Mouse (Mus musculus) kidney, embryonic 16.5 days (tissue): ENCODE measurements at regions not wholly inside any gene's neighbourhood (a gene's known extent, or its start where the extent isn't known, plus 50 kb on each side); places are given as distances from the start of the nearest gene placed in this dataset.

ENCODE experiments used
- ATAC-seq: fragments of 200-750 bp; cut with Nextera tagmentation; 2 replicates; pipeline ENCODE4 v1.8.0; 2017; ENCODE audit warnings: moderate TSS enrichment; ENCODE audit not compliant: low FRiP score, low TSS enrichment
- H3K27ac ChIP-seq: fragments of 300-500 bp; sonication (generic); 2 replicates; pipeline ENCODE4 v1.5.1; 2014; ENCODE audit warnings: low read length
- H3K27me3 ChIP-seq: fragments of 300-500 bp; sonication (generic); 2 replicates; pipeline ENCODE4 v1.6.1; 2014; ENCODE audit warnings: low read length, control low read depth, mixed read lengths; ENCODE audit not compliant: insufficient read depth
- H3K36me3 ChIP-seq: fragments of 300-500 bp; sonication (generic); 2 replicates; pipeline ENCODE4 v1.6.1; 2014; ENCODE audit warnings: low read length, control low read depth, mixed read lengths; ENCODE audit not compliant: insufficient read depth
- H3K4me1 ChIP-seq: fragments of 300-500 bp; sonication (generic); 2 replicates; pipeline ENCODE4 v1.6.1; 2014; ENCODE audit warnings: low read length, control low read depth, mixed read lengths; ENCODE audit not compliant: insufficient read depth
- H3K4me2 ChIP-seq: fragments of 300-500 bp; sonication (generic); replicated peaks from 2 replicates; pipeline ENCODE4 v1.6.1; 2014; ENCODE audit warnings: low read depth, low read length
- H3K4me3 ChIP-seq: fragments of 300-500 bp; sonication (generic); 2 replicates; pipeline ENCODE4 v1.5.1; 2014; ENCODE audit warnings: mild to moderate bottlenecking, low read length
- H3K9ac ChIP-seq: fragments of 300-500 bp; sonication (generic); replicated peaks from 2 replicates; pipeline ENCODE4 v1.6.1; 2014; ENCODE audit warnings: low read length
- H3K9me3 ChIP-seq: fragments of 300-500 bp; sonication (generic); 2 replicates; pipeline ENCODE4 v1.6.1; 2016; ENCODE audit warnings: low read length, control low read depth
- WGBS: fragments of 180-500 bp; shearing (Covaris S2); extraction: QIAGEN DNeasy Blood & Tissue Kit; methylation state at CpG from one replicate; pipeline ENCODE4 v1.1.7; 2014; 5-methylcytosine and 5-hydroxymethylcytosine counted together

DNA sequence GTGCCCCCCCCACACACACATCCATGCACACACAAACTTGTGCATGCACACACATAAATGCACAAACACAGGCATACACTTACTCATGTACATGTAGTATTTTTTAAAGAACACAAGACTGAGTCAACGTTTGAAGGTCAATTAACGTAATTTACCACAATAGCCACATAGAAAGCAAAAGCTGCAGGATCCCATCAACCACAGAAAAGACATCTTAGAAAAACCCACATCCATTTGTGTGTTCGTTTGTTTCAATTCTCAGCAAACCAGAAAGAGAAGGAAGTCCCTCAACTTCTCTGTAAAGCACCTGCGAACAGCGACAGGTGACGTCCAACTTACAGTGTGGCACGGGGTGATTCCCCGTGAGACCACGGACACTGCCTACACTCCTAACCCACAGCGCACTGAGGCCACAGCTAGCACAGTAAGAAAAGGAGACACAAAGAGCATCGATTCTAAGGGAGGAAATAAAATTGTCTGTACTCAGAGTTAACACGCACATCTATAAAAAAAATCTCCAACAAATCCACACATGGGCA lies 53.8 kb downstream of the Dio3 start:
- ATAC-seq = no peak
- Histone ChIP-seq H3K27me3 (no peaks in the 10 kb centered on the region), H3K27ac (no peak overlapping the region), H3K4me1 (no peaks in the 10 kb centered on the region), H3K4me3 (no peak overlapping the region), H3K4me2 (no peak overlapping the region), H3K9me3 (peaks cover 7% of the 10 kb centered on the region; the same call in 1 of the 2 replicates), H3K9ac (no peak overlapping the region), H3K36me3 (no peaks in the 10 kb centered on the region)
- WGBS = 90% methylated on average over 12 of the region's 12 CpGs

DNA sequence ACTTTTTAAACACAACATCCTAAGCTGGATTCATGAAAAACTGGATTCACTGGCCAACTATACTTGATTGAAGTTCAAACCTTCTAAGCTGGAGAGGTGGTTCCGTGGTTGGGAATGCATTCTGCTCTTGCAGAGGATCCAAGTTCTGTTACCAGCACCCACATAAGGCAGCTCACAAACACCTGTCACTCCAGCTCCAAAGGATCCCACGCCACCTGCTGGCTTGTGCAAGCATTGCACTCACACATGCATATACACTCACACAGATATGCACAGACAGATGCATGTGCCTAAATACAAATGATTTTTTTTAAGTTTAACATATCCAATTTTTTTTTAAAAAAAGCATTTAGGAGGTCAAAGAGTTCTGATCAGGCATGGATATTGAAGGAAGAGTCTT lies 55.7 kb downstream of the Dio3 start:
- no peak overlapping the region for H3K4me3 ChIP-seq

DNA sequence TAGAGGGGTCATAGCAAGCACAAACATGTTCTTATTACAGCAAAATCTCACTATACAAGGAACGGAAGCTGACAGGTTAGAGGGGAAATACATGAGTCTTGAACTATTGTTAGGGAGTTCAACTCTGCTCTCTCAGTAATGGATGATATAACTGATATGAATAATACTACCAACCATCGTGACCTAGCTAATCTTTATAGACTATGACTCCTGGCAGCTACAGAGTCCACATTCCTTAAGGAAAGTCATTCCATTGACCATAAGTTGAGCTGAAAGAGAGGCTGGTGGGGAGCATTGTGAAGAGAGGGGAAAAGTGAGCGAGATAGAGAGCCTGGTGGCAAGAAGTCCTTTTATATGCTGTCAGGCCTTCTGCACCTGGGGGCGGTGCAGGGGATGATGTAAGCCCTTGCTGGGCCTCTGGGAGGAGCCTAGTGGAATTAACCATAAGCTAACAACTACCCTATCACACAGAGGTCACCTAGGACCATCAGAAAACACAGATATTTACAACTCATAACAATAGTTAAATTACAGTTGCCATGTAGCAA lies 65.5 kb downstream of the Dio3 start:
- no peak overlapping the region for H3K27ac ChIP-seq
- no peaks in the 10 kb centered on the region for H3K36me3 ChIP-seq
- ATAC-seq = no peak
- H3K9me3 ChIP-seq = no peaks in the 10 kb centered on the region
- H3K4me1 ChIP-seq = no peaks in the 10 kb centered on the region
- WGBS = 74% methylated on average over 4 of the region's 4 CpGs
- no peak overlapping the region for H3K9ac ChIP-seq
- no peak overlapping the region for H3K4me3 ChIP-seq
- H3K27me3 ChIP-seq = no peaks in the 10 kb centered on the region
- no peak overlapping the region for H3K4me2 ChIP-seq

More for the DNA sequence above, 55.7 kb downstream of the Dio3 start:
- no peaks in the 10 kb centered on the region for H3K27me3 ChIP-seq
- H3K36me3 ChIP-seq = no peaks in the 10 kb centered on the region
- no peaks in the 10 kb centered on the region for H3K4me1 ChIP-seq
- WGBS = 68% methylated on average over 2 of the region's 2 CpGs
- H3K9ac ChIP-seq = no peak overlapping the region
- no peak for ATAC-seq
- H3K4me2 ChIP-seq = no peak overlapping the region
- H3K27ac ChIP-seq = no peak overlapping the region
- peaks cover 7% of the 10 kb centered on the region; the same call in 1 of the 2 replicates for H3K9me3 ChIP-seq

DNA sequence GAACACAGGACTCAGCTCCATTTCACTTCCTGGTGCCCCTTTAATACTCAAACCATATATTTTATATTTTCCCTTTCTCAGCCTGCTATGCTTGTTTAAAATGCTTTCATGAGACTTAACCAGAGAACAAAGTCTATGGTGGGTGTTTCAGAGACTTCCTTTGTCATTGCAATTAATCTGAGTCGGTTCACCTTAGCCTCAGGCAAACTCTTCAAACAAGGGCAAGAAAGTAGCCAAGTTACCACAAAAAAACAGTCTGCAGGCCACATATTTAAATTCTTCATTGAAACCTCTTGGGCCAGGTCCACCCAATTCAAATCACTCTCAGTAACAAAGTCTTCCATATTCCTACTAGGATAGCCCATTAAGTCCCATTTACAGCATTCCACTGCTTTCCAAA lies 70.8 kb downstream of the Dio3 start:
- H3K9ac ChIP-seq = no peak overlapping the region
- H3K4me1 ChIP-seq = no peaks in the 10 kb centered on the region
- H3K9me3 ChIP-seq = no peaks in the 10 kb centered on the region
- no peak overlapping the region for H3K27ac ChIP-seq
- no peaks in the 10 kb centered on the region for H3K36me3 ChIP-seq
- H3K27me3 ChIP-seq = no peaks in the 10 kb centered on the region
- H3K4me2 ChIP-seq = no peak overlapping the region
- no peak for ATAC-seq
- H3K4me3 ChIP-seq = no peak overlapping the region
- 70% methylated on average over 1 of the region's 1 CpGs for WGBS

DNA sequence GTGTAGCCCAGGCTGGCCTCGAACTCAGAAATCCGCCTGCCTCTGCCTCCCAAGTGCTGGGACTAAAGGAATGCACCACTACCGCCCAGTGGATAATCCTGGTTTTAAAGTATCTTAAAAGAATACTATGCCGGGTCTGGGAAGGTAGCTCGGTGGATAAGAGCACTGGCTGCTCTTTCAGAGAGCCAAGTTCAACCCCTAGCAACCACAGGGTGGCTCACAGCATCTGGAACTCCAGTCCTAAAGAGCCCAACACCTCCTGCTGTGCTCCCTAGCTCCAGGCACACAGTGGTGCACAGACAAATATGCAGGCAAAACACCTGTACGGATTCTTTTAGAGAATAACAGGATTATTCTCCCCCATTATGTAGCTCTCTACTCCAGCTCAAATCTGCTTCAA lies 77.0 kb downstream of the Dio3 start:
- H3K4me1 ChIP-seq = no peaks in the 10 kb centered on the region
- no peaks in the 10 kb centered on the region for H3K36me3 ChIP-seq
- H3K4me3 ChIP-seq = no peak overlapping the region
- ATAC-seq = no peak
- H3K9ac ChIP-seq = no peak overlapping the region
- 81% methylated on average over 6 of the region's 6 CpGs for WGBS
- H3K9me3 ChIP-seq = no peaks in the 10 kb centered on the region
- H3K27ac ChIP-seq = no peak overlapping the region
- H3K27me3 ChIP-seq = no peaks in the 10 kb centered on the region
- no peak overlapping the region for H3K4me2 ChIP-seq

DNA sequence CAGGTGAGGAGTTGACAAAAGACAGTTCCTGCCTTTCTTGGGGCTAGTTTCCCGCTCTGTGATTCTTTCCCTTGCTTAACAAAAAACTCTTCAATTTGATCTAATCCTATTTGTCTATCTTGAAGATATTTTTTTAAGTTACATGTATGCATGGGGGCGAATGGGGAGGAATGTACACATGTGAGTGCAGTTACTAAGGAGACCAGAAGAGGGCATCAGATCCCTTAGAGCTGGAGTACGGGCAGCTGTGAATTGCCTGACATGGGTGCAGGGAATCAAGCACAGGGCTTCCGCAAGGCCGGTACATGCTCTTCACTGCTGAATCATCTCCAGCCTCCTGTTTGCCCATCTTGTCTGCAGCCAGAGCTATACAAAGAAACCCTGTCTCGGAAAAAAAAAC lies 79.8 kb upstream of the Ppp2r5c start:
- Histone ChIP-seq H3K27ac (no peak overlapping the region), H3K36me3 (no peaks in the 10 kb centered on the region), H3K4me3 (no peak overlapping the region), H3K4me2 (no peak overlapping the region), H3K4me1 (no peaks in the 10 kb centered on the region), H3K9me3 (0 out of 2 replicates have a peak, but pooled peaks cover 3% of the 10 kb centered on the region), H3K9ac (no peak overlapping the region), H3K27me3 (no peaks in the 10 kb centered on the region)
- 95% methylated on average over 6 of the region's 6 CpGs for WGBS
- ATAC-seq = no peak

DNA sequence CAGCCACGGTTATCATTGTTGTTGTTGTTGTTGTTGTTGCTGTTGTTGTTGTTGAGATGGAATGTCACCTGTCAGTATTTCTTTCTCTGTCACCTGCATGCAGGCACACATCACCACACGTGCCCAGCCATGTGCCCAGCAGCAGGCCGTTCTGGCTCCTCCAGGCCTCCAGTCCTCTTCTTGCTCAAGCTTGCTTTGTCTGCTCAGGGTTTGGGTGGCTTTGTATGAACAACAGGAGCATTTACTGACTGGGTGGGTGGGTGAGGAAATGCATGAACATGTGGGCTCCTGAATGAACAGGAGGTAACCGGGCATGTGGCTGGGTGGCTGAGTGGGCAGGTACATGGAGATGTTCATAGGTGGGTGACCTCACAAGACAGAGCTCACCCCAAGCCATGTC lies 79.1 kb upstream of the Ppp2r5c start:
- Histone ChIP-seq H3K4me1 (no peaks in the 10 kb centered on the region), H3K4me3 (no peak overlapping the region), H3K27ac (no peak overlapping the region), H3K9ac (no peak overlapping the region), H3K27me3 (no peaks in the 10 kb centered on the region), H3K9me3 (0 out of 2 replicates have a peak, but pooled peaks cover 3% of the 10 kb centered on the region), H3K4me2 (no peak overlapping the region), H3K36me3 (no peaks in the 10 kb centered on the region)
- no peak for ATAC-seq
- WGBS = 82% methylated on average over 4 of the region's 4 CpGs

DNA sequence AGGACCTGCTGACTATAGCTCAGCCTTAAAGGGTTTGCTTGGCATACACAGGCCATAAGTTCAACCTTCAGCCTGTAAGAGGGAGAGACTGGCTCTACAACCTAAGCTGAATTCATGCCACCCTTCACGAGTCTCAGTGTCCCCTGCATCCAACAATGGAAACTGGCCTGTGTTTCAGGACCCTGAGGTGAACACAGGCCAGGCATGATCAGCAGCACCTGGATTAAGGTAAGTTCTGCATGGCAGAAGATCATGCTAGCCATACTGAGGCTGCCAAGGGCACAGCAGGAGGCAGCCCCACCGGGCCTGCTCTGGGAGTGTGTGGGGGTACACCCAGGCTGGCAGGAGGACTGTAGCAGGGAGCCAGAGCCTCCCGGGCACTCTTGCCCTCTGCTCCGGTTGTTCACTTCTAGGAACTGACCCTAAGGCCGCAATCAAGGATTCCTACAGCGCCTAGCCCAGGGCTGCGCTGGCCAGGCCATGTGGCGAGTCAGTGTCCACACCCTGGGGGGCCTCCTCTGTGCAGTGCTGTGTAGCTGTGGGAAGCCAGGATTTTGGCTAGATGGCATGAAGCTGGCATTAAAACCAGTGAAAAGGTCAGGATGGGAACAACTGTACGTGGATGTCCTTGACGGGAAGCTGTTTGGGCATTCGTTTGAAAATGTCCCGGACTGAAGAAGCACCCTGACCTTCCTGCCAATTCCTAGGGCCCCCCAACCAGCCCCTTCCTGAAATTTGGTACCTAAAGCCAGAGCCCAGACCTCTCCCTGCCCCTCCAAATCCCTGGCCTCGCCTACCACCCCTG lies 74.8 kb upstream of the Ppp2r5c start:
- Histone ChIP-seq H3K9me3 (0 out of 2 replicates have a peak, but pooled peaks cover 3% of the 10 kb centered on the region), H3K27ac (no peak overlapping the region), H3K36me3 (no peaks in the 10 kb centered on the region), H3K27me3 (peaks cover 32% of the 10 kb centered on the region), H3K4me3 (no peak overlapping the region), H3K9ac (no peak overlapping the region), H3K4me2 (no peak overlapping the region), H3K4me1 (no peaks in the 10 kb centered on the region)
- 74% methylated on average over 13 of the region's 13 CpGs for WGBS
- peak; percentile 53; the same call in 1 of the 2 replicates for ATAC-seq

DNA sequence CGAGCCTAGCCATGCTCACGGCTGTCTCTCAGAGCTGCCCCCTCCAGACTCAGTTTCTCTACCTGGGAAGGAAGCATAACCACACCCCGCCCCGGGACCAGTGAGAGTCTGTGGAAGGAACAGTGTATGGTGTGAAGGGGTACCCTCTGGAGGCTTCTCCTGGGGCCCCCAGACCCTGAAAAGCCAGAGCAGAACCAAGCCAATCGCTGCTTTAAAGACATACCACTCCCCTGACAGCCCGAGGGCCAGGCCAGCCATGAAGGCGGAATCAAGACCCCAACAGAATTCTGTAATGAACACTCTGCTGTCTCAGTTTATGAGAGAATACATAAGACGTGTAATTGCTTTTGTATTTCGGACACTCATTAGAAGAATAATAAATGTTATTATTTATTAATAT lies 73.9 kb upstream of the Ppp2r5c start:
- H3K9ac ChIP-seq = no peak overlapping the region
- H3K4me1 ChIP-seq = no peaks in the 10 kb centered on the region
- ATAC-seq = no peak
- no peaks in the 10 kb centered on the region for H3K36me3 ChIP-seq
- H3K4me2 ChIP-seq = peak overlapping the region; percentile 32; the same call in 1 of the 2 replicates
- no peak overlapping the region for H3K27ac ChIP-seq
- no peaks in the 10 kb centered on the region for H3K9me3 ChIP-seq
- peaks cover 33% of the 10 kb centered on the region for H3K27me3 ChIP-seq
- no peak overlapping the region for H3K4me3 ChIP-seq
- WGBS = 49% methylated on average over 9 of the region's 9 CpGs
